Mouse (Mus musculus): Measurements from ENCODE around the gene Ifit1bl2. TPM values are rescaled to one million over a fixed set of nuclear protein-coding genes. Genes with fewer than 3 reads are reported as not detected.

The Ifit1bl2 gene
- polyA plus RNA-seq, 1 experiment from 2014 or later, result 0.20 TPM

DNA sequence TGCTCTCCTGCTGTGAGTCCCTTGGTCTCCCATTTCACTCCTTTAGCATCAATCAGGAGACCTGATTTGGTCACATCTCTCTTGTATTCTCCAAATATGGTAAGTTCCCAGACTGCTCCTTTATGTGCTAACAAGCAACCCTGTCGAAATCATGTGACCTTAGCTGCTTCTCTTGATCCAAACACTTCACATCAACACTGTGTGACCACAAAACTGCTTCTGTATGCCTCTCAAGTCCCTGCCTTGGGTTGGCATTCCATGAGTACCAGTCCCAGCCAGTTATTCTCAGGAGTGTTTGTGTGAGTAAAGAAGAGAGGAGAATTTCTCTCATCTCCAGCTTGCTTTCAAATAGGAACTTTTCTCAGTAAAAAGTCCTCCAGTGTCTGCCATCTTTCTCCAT is 63.4 kb downstream of the Ifit1bl2 start:
- Histone ChIP-seq H3K4me3 (no peak overlapping the region), H3K9me3 (no peaks in the 10 kb centered on the region), H3K4me2 (replicated peaks) (no peak overlapping the region), H3K27ac (replicated peaks) (no peak overlapping the region), H3K9ac (replicated peaks) (no peak overlapping the region), H3K27me3 (no peaks in the 10 kb centered on the region), H3K4me1 (no peaks in the 10 kb centered on the region), H3K36me3 (no peaks in the 10 kb centered on the region)
- WGBS, result 68% methylated on average over 1 of the region's 1 CpGs
- no peak for ATAC-seq (replicated peaks)

DNA sequence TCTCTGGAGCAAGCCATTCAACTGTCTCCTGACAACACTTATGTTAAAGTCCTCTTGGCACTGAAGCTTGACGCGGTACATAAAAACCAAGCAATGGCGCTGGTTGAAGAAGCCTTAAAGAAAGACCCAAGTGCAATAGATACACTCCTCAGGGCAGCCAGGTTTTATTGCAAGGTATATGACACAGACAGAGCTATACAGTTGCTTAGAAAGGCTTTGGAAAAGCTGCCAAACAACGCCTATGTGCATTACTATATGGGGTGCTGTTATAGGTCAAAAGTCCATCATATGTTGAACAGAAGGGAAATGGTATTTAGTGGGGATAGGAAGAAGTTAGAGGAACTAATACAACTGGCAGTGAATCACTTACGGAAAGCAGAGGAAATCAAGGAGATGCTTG is 66.9 kb downstream of the Ifit1bl2 start:
- WGBS, result 95% methylated on average over 5 of the region's 5 CpGs
- H3K4me3 ChIP-seq, result no peak overlapping the region
- ATAC-seq (replicated peaks), result no peak

DNA sequence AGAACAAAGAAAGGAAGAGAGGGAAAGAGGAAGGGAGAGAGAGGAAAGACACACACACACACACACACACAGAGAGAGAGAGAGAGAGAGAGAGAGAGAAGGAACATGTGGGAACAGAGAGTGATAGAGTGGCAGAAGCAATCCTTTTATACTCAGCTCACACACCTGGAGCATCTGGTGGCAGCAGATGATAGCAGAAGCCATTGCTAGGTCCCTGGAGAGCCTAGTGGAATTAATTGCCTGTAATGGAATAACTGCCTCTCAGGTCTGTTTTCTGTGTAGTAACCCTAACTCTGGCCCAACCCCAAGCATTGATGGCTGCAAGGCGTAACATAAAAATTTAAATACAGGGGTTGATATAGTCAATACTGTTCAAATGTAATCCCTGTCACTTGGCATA is 69.5 kb downstream of the Ifit1bl2 start:
- H3K36me3 ChIP-seq, result no peaks in the 10 kb centered on the region
- H3K27me3 ChIP-seq, result no peaks in the 10 kb centered on the region
- H3K4me2 ChIP-seq (replicated peaks), result no peak overlapping the region
- no peak overlapping the region for H3K27ac ChIP-seq (replicated peaks)
- H3K4me3 ChIP-seq, result no peak overlapping the region
- ATAC-seq (replicated peaks), result no peak
- no peak overlapping the region for H3K9ac ChIP-seq (replicated peaks)
- WGBS, result 86% methylated on average over 1 of the region's 1 CpGs
- no peaks in the 10 kb centered on the region for H3K9me3 ChIP-seq
- no peaks in the 10 kb centered on the region for H3K4me1 ChIP-seq

More for the DNA sequence above, 66.9 kb downstream of the Ifit1bl2 start:
- H3K36me3 ChIP-seq, result no peaks in the 10 kb centered on the region
- no peaks in the 10 kb centered on the region for H3K9me3 ChIP-seq
- no peaks in the 10 kb centered on the region for H3K27me3 ChIP-seq
- H3K4me2 ChIP-seq (replicated peaks), result no peak overlapping the region
- no peak overlapping the region for H3K27ac ChIP-seq (replicated peaks)
- H3K4me1 ChIP-seq, result no peaks in the 10 kb centered on the region
- H3K9ac ChIP-seq (replicated peaks), result no peak overlapping the region

DNA sequence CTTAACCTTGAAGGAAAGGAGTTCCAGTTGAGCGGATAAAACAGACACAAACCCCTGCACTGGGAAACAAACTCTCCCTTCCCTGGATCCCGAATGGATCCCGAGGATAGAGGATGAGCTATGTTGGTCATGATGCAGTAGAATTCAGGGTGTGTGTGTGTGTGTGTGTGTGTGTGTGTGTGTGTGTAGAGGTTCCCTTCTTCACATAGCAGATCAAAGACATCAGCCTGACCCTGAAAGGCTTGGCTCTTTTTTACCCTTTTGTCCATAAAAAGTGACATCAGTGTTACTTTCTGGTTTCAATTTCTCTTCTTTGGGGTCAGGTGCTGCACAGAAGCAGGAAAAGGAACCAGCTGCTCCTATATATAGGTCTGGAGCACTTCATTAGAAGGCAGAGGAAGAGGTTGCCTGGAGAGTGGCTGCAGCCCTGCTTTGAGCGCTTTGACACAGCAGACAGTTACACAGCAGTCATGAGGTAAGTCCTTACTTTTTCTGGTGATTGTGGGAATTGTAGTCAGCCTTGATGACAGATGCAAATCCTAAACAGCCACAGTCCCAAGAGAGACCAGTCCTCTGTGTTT is 70.6 kb downstream of the Ifit1bl2 start:
- ATAC-seq (replicated peaks), result no peak
- H3K4me2 ChIP-seq (replicated peaks), result no peak overlapping the region
- H3K27ac ChIP-seq (replicated peaks), result no peak overlapping the region
- no peaks in the 10 kb centered on the region for H3K36me3 ChIP-seq
- no peak overlapping the region for H3K4me3 ChIP-seq
- H3K9ac ChIP-seq (replicated peaks), result no peak overlapping the region
- H3K4me1 ChIP-seq, result no peaks in the 10 kb centered on the region
- H3K9me3 ChIP-seq, result no peaks in the 10 kb centered on the region
- no peaks in the 10 kb centered on the region for H3K27me3 ChIP-seq
- WGBS, result 81% methylated on average over 4 of the region's 4 CpGs

DNA sequence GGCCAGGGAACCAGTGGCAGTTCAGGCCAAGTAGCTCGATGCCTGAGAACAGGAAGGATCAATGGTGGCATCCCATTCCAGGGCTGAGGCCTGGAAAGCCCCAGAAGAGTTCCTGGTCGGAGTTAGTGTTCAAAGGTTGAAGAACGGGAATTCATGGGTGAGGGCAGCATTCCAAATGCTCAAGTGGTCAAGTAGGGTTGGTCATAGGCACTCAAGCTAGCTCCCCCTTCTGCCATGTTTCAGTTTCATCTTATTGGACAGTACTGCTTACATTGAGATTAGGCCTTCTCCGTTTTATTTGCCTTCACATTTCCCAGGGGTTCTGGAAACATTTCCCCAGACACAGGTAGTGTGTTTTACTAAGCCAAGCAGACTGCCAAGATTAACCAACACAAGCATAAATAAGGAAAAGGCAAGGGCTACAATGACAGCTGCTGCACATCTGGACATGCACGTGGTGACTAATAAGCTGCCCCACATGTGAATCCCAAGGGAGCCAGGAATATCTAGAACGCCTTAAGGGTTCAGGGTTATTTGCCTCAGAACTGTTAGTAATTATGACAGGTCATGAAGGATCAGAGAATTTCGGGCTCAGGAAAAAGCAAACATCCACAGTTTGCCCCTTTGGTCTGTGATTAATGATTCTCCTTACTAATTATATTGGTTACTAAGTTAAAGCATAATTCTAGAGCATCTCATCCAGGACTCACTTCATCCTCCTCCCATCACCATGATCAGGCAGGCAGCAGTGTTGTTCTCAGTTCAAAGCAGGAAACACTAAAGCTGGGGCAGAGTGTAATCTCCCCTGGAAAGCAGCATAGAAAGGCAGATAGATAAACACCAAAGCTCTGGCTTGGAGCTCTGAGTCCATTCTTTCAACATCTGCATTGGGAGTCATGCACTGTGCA is 71.3 kb downstream of the Ifit1bl2 start:
- ATAC-seq (replicated peaks), result no peak
- H3K27me3 ChIP-seq, result no peaks in the 10 kb centered on the region

More for the DNA sequence above, 71.3 kb downstream of the Ifit1bl2 start:
- Histone ChIP-seq H3K9me3 (no peaks in the 10 kb centered on the region), H3K4me2 (replicated peaks) (no peak overlapping the region), H3K36me3 (no peaks in the 10 kb centered on the region), H3K4me3 (no peak overlapping the region), H3K27ac (replicated peaks) (no peak overlapping the region), H3K4me1 (no peaks in the 10 kb centered on the region), H3K9ac (replicated peaks) (no peak overlapping the region)
- 84% methylated on average over 7 of the region's 7 CpGs for WGBS

Other genes with a start within 250 kb of the Ifit1bl2 start
- gene Ch25h, start 165.6 kb downstream of the Ifit1bl2 start, polyA plus RNA-seq (2015; fragmentation: Nextera tagmentation; extraction: Ambion mirVana), result 0.17 and 0.67 TPM in 2 replicates
- gene Lipa, start 113.3 kb downstream of the Ifit1bl2 start, polyA plus RNA-seq (2015; fragmentation: Nextera tagmentation; extraction: Ambion mirVana), result 14.9 and 16.6 TPM in 2 replicates
- 8.0 TPM in 2 replicates for gene Ifit2, start 90.0 kb downstream of the Ifit1bl2 start, polyA plus RNA-seq (2015; fragmentation: Nextera tagmentation; extraction: Ambion mirVana)
- 1.1 and 1.3 TPM in 2 replicates for gene Ifit3, start 57.2 kb downstream of the Ifit1bl2 start, polyA plus RNA-seq (2015; fragmentation: Nextera tagmentation; extraction: Ambion mirVana)
- 0.39 and 0.41 TPM in 2 replicates for gene Ifit1bl1, start 38.8 kb downstream of the Ifit1bl2 start, polyA plus RNA-seq (2015; fragmentation: Nextera tagmentation; extraction: Ambion mirVana)
- 0.13 and 0.20 TPM in 2 replicates for gene Ifit3b, start 32.8 kb downstream of the Ifit1bl2 start, polyA plus RNA-seq (2015; fragmentation: Nextera tagmentation; extraction: Ambion mirVana)
- 0.13 and 0.18 TPM in 2 replicates for gene Ifit1, start 128 bp upstream of the Ifit1bl2 start, polyA plus RNA-seq (2015; fragmentation: Nextera tagmentation; extraction: Ambion mirVana)
- 2.2 and 2.6 TPM in 2 replicates for gene Slc16a12, start 106.5 kb upstream of the Ifit1bl2 start, polyA plus RNA-seq (2015; fragmentation: Nextera tagmentation; extraction: Ambion mirVana)
- gene Pank1, start 238.7 kb upstream of the Ifit1bl2 start, polyA plus RNA-seq (2015; fragmentation: Nextera tagmentation; extraction: Ambion mirVana), result 5.6 and 6.5 TPM in 2 replicates